Mouse (Mus musculus) induced T-regulatory cell, adult 2 months (primary cell): ENCODE results near the gene Ankrd65.

Source experiments
- DNase-seq: peaks from one replicate; pipeline ENCODE4 v3.0.0-alpha.2; 2012; ENCODE audit warnings: low read depth

Gene Ankrd65

DNA sequence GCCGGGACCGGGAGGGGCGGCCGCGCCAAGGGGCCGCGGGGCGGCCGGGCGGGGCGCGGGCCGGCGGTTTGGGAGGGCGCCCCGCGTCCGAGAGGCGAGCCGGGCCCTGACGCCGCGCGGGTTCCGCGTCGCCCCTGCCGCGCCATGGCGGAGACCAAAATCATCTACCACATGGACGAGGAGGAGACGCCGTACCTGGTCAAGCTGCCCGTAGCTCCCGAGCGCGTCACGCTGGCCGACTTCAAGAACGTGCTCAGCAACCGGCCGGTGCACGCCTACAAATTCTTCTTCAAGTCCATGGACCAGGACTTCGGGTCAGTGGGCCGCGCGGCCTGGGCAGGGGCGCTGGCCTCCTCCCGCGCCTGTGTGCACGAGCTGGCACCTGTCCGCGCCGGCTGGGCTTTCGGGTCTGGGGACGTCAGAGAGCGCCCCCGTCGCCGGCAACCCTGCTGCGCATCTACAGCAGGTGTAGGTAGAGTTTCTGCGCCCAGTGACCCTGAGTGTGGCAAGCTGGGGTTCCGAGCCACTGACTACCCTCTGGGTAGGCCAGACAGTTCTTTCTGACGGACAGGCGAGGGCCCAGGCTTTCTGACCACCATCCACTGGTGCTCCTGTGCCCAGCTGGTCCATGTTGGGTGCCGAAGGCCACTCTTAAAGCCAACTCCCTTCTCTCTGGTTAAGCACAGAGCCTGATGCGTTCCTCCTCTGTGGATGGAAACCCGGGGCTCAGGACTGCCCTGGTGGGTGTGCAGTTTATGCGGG, 57.5 kb downstream of the Ankrd65 start:
- DNase-seq = peak; percentile 62

DNA sequence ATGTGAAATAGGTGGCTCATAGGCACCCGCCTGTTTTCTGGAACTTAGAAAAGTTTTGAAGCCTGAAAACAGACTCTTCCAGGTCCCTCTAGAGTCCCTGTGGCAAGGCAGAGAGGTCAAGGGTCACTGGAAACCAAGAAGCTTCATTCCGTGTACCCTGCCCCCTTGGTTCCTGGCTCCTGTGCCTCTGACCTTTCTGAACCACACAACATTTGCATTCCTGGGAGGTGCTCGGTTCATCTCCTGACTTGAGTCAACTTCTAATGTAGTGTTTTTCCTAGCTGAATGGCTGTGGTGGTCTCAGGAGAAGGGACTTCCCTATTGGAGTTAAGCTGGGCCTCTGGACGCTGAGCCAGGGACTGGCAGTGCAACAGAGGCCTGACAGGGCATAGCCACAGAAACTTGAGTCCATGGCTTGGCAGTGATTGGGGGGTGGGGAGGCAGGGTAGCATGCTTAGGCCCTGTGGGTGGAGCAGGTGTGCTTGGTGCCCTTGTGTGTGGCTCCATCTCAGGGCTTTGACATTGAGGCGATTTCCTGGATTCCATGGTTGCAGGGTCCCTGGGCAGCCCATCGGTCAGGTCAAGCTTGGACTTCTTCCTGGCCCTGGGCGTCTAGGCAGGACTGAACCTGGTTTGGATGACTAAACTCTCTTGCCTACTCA, 58.3 kb downstream of the Ankrd65 start:
- no peak for DNase-seq
